Mouse (Mus musculus) lung, embryonic 15.5 days (tissue): ENCODE results near the gene Mfsd2b. TPM values are rescaled to one million over a fixed set of nuclear protein-coding genes. Genes with fewer than 3 reads are reported as not detected.
"Not testable (repeated sequence)": the region's sequence is repeated elsewhere in the genome, so short reads cannot be mapped to it uniquely, and the experiment has no call there.

Experiments used
- ATAC-seq: fragments of 200-750 bp; cut with Nextera tagmentation; 2 replicates; pipeline ENCODE4 v1.8.0; 2017; ENCODE audit warnings: moderate number of reproducible peaks, borderline replicate concordance; ENCODE audit not compliant: low FRiP score, low TSS enrichment; ENCODE audit errors: extremely low read depth
- H3K27ac ChIP-seq: fragments of 300-500 bp; sonication (generic); 2 replicates; pipeline ENCODE4 v1.5.1; 2015; ENCODE audit warnings: moderate library complexity, mild to moderate bottlenecking, inconsistent platforms
- H3K27me3 ChIP-seq: fragments of 300-500 bp; sonication (generic); 2 replicates; pipeline ENCODE4 v1.6.1; 2015; ENCODE audit warnings: inconsistent platforms
- H3K36me3 ChIP-seq: fragments of 300-500 bp; sonication (generic); 2 replicates; pipeline ENCODE4 v1.6.1; 2015; ENCODE audit warnings: inconsistent platforms
- H3K4me1 ChIP-seq: fragments of 300-500 bp; sonication (generic); 2 replicates; pipeline ENCODE4 v1.6.1; 2015; ENCODE audit warnings: inconsistent platforms
- H3K4me2 ChIP-seq: fragments of 300-500 bp; sonication (generic); 2 replicates; pipeline ENCODE4 v1.6.1; 2015; ENCODE audit warnings: inconsistent platforms, mild to moderate bottlenecking, moderate library complexity
- H3K4me3 ChIP-seq: fragments of 300-500 bp; sonication (generic); 2 replicates; pipeline ENCODE4 v1.5.1; 2015; ENCODE audit warnings: mild to moderate bottlenecking, inconsistent platforms
- H3K9ac ChIP-seq: fragments of 300-500 bp; sonication (generic); 2 replicates; pipeline ENCODE4 v1.6.1; 2015; ENCODE audit warnings: inconsistent platforms
- H3K9me3 ChIP-seq: fragments of 300-500 bp; sonication (generic); 2 replicates; pipeline ENCODE4 v1.6.1; 2016; ENCODE audit warnings: inconsistent platforms
- WGBS: fragments of 180-500 bp; shearing (Covaris S2); methylation state at CpG from one replicate; pipeline ENCODE4 v1.1.7; 2015; 5-methylcytosine and 5-hydroxymethylcytosine counted together
- polyA plus RNA-seq: library from polyadenylated mRNA; unstranded; fragments of >200 nt; fragmentation: Nextera tagmentation; extraction: Ambion mirVana; gene quantifications from 2 replicates; pipeline ENCODE4 v1.2.1, GENCODE M21; 2015

Gene Mfsd2b
- 2.1 and 2.2 TPM in 2 replicates for polyA plus RNA-seq

DNA sequence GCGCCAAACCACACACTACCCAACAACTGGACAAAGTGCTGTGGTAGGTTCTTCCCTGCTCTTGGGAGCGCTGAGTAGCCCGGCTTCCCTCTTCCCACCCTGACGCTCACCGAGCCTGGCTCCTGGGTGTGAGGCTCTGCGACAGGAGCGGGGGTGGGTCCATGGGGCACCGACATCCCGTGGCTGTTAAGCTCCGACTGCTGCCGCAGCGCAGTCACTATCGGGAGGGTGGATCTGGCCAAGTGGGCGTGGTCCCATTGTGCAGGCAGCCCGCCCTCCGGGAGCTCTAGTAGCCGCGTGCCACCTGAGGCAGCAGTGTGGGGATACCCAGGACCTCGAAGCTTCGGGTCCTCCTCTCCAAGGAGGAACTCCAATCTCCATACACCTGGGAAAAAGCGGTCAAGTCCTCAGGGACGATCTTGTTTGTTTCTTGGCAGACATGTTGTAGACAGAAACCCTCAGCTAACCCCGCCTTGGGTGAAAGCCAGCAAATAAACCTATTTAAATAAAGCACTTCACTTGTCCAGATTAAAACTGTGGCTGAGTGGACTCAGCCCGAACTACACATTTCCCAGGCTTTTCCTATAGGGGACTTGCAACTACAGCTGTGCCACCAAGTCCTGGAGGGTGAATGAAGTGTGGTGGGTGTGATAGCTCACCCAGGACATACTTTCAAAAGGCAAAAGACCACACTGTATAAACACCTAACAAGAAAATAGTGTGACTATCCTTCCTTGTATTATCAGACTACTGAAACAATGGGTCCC is at the start of gene Mfsd2b:
Gene Mfsd2b (minus strand): TSS at position 199 of the 767 bp plus-strand sequence.
- Histone ChIP-seq H3K36me3 (peaks cover 5% of the 10 kb centered on the region; the same call in 1 of the 2 replicates), H3K9ac (peak within 1 kb of the TSS; percentile 8; the same call in 1 of the 2 replicates), H3K4me1 (peaks cover 23% of the 10 kb centered on the region), H3K4me2 (peak within 1 kb of the TSS; percentile 81), H3K4me3 (peak within 1 kb of the TSS; percentile 29), H3K27me3 (no peaks in the 10 kb centered on the region), H3K9me3 (no peaks in the 10 kb centered on the region), H3K27ac (0 out of 2 replicates have a peak within 1 kb of the TSS, but pooled peaks have one; percentile 30)
- WGBS: 1% methylated on average over 24 of the region's 24 CpGs
- ATAC-seq: peak; percentile 89

DNA sequence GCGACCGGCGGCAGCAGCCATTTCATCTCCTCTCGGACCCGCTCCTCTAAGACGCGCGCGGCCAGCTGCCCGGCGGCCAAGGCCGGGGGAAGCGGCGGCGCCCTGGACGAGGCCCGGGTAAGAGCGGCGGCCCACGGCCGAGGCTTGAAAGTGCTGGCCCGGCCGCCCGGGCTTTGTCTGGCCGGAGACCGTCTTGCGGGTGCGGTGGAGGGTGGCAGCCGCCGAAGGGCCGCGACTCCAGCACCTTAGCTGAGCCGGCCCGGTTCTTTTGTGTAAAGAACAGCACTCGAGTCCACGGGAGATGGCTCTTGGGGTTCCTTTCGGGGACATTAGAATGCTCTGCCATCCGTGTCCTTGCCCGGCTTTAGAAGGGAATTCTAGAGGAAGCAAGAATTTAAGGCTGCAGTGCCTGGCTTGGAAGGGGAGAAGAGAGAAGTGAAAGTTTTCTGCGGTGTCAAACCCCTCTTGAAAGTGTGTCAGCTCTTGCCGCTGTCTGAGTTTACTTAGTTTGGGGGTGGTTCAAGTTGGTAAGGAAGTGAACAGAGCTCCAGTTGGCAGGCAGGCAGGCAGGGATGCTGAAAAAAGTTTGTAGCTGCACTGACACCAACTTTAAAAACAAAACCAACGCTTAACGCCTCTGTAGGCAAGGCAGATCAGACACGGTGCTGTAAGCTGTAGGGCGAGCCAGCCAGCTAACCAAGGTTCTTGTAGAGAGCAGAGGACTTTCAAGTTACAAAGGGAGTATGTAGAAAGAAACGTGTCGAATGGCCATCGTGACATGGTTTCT is 43.8 kb upstream of the Mfsd2b start:
- peak; percentile 69 for ATAC-seq

GRCm38 (mm10) chr12:4916994-4917804 is 43.0 kb upstream of the Mfsd2b start, which contains the start of gene Atad2b:
Gene Atad2b (plus strand): TSS chr12:4917353.
- under 1% methylated on average over 82 of the region's 89 CpGs for WGBS
- peak within 1 kb of the TSS; percentile 64 for H3K4me2 ChIP-seq
- H3K4me1 ChIP-seq: peaks cover 8% of the 10 kb centered on the region
- H3K36me3 ChIP-seq: no peaks in the 10 kb centered on the region
- H3K27ac ChIP-seq: peak within 1 kb of the TSS; percentile 97
- H3K9ac ChIP-seq: peak within 1 kb of the TSS; percentile 93
- peak; percentile 99 for ATAC-seq
- H3K9me3 ChIP-seq: no peaks in the 10 kb centered on the region
- H3K4me3 ChIP-seq: peak within 1 kb of the TSS; percentile 95
- H3K27me3 ChIP-seq: no peaks in the 10 kb centered on the region

More for the DNA sequence above, 43.8 kb upstream of the Mfsd2b start:
- peak overlapping the region; percentile 95 for H3K4me3 ChIP-seq
- WGBS: under 1% methylated on average over 38 of the region's 48 CpGs
- peak overlapping the region; percentile 64 for H3K4me2 ChIP-seq
- peak overlapping the region; percentile 97 for H3K27ac ChIP-seq
- H3K9me3 ChIP-seq: no peaks in the 10 kb centered on the region
- peak overlapping the region; percentile 93 for H3K9ac ChIP-seq
- H3K27me3 ChIP-seq: no peaks in the 10 kb centered on the region
- no peaks in the 10 kb centered on the region for H3K36me3 ChIP-seq
- peaks cover 8% of the 10 kb centered on the region for H3K4me1 ChIP-seq

DNA sequence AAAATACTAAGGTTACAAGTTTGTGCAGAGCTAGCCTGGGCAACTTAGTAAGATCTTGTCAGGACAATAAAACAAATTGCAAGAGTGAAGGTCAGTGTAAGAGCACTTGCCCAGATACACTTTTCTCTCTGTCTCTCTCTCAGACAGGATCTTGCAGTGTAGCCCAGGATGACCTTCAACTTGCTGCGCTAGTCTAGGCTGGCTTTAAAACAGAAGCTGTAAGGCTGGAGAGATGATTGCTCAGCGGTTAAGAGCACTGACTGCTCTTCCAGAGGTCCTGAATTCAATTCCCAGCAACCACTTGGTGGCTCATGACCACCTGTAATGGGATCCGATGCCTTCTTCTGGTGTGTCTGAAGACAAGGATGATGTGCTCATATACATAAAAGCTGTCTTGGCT is 40.8 kb upstream of the Mfsd2b start:
- Histone ChIP-seq H3K9me3 (no peaks in the 10 kb centered on the region), H3K4me3 (no peak overlapping the region), H3K9ac (no peak overlapping the region), H3K36me3 (no peaks in the 10 kb centered on the region), H3K4me2 (no peak overlapping the region), H3K27me3 (no peaks in the 10 kb centered on the region), H3K27ac (no peak overlapping the region), H3K4me1 (peaks cover 8% of the 10 kb centered on the region)
- ATAC-seq: no peak
- 86% methylated on average over 3 of the region's 3 CpGs for WGBS

DNA sequence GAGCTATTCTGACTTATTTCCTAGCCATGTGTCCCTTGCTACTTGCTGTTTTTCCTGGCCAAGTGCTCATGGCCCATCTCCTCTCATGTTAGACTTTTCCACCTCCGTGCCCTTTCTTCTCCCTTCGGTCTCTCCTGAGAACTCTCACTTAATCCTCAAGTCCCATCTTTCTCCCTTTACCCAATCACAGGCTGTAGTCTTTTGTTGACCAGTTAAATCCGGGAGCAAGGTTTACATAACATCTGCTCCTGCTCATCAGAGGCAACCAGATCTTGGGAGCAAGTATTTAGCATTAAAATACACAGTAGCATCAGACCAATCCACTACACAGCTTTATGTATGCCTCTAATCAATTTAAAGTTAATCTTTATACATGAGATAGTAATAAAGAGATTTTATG is 40.3 kb upstream of the Mfsd2b start:
- H3K27me3 ChIP-seq: no peaks in the 10 kb centered on the region
- no peak overlapping the region for H3K4me3 ChIP-seq
- WGBS: 41% methylated on average over 3 of the region's 3 CpGs
- H3K27ac ChIP-seq: no peak overlapping the region
- no peak for ATAC-seq
- H3K9me3 ChIP-seq: no peaks in the 10 kb centered on the region
- no peak overlapping the region for H3K9ac ChIP-seq
- peaks cover 3% of the 10 kb centered on the region; the same call in 1 of the 2 replicates for H3K4me1 ChIP-seq
- H3K4me2 ChIP-seq: no peak overlapping the region
- H3K36me3 ChIP-seq: no peaks in the 10 kb centered on the region

DNA sequence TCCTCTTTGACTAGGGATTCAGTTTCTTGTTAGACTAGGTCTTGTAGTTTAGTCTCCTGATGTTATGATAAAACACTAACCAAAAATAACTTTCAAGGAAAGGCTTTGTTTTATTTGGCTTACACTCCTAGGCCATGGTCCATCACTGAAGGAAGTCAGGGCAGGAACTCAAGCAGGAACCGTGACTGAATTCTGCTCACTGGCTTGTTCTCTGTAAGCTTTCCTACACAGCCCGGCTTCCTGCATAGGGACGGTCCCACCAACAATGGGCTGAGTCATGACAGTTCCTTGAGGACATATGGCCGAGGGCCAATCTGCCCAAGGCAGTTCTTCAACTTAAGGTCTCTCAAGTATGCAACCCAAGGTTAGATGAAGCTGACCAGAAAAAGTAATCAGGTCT is 37.6 kb upstream of the Mfsd2b start:
- no peak overlapping the region for H3K4me3 ChIP-seq
- H3K9ac ChIP-seq: no peak overlapping the region
- no peaks in the 10 kb centered on the region for H3K9me3 ChIP-seq
- 73% methylated on average over 4 of the region's 4 CpGs for WGBS
- no peaks in the 10 kb centered on the region for H3K36me3 ChIP-seq
- H3K4me1 ChIP-seq: 0 out of 2 replicates have a peak, but pooled peaks cover 2% of the 10 kb centered on the region
- H3K4me2 ChIP-seq: no peak overlapping the region
- no peaks in the 10 kb centered on the region for H3K27me3 ChIP-seq
- ATAC-seq: no peak
- no peak overlapping the region for H3K27ac ChIP-seq

DNA sequence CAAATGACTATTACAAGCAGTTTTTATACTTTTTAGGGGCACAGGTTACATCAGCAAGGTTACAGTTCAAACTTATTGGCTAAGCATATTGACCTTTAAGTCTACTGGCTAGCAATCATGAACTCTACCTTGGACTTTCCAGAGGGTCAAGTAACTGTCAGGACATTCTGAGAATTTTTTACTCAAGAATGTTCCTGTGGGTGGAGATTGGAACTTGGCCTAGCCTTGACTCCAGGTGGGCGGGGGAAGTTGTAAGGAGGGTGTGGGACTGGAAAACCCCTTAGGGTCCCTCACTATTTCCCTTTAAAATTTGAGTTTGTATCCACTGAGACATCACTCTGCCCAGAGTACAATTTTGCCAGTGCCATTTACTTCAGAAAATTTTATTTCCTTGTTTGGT is 36.3 kb upstream of the Mfsd2b start:
- WGBS: 88% methylated on average over 1 of the region's 1 CpGs
- not testable (repeated sequence) for H3K4me3 ChIP-seq, H3K36me3 ChIP-seq, ATAC-seq, H3K4me2 ChIP-seq, H3K9ac ChIP-seq, H3K27ac ChIP-seq, H3K9me3 ChIP-seq, H3K27me3 ChIP-seq, H3K4me1 ChIP-seq

GRCm38 (mm10) chr12:4908391-4908790 is 34.2 kb upstream of the Mfsd2b start:
- ATAC-seq: no peak
- no peaks in the 10 kb centered on the region for H3K27me3 ChIP-seq
- H3K9me3 ChIP-seq: no peaks in the 10 kb centered on the region
- peak overlapping the region; percentile 84; the same call in 1 of the 2 replicates for H3K4me3 ChIP-seq
- WGBS: 80% methylated on average over 7 of the region's 7 CpGs
- peaks cover 6% of the 10 kb centered on the region; the same call in 1 of the 2 replicates for H3K4me1 ChIP-seq
- no peak overlapping the region for H3K9ac ChIP-seq
- no peak overlapping the region for H3K27ac ChIP-seq
- H3K4me2 ChIP-seq: no peak overlapping the region
- H3K36me3 ChIP-seq: no peaks in the 10 kb centered on the region

- peak within 1 kb of the TSS; percentile 87 for H3K27ac ChIP-seq
- no peaks in the 10 kb centered on the region for H3K27me3 ChIP-seq
- H3K4me2 ChIP-seq: peak within 1 kb of the TSS; percentile 87
- under 1% methylated on average over 125 of the region's 125 CpGs for WGBS
- H3K9me3 ChIP-seq: no peaks in the 10 kb centered on the region
- H3K4me1 ChIP-seq: peaks cover 6% of the 10 kb centered on the region; the same call in 1 of the 2 replicates
- H3K4me3 ChIP-seq: peak within 1 kb of the TSS; percentile 84
- H3K36me3 ChIP-seq: no peaks in the 10 kb centered on the region
- peak within 1 kb of the TSS; percentile 84 for H3K9ac ChIP-seq
- ATAC-seq: peak; percentile 93
Observed at GRCm38 (mm10) chr12:4906951-4907906, 33.1 kb upstream of the Mfsd2b start, which contains the start of gene Ubxn2a. Gene Ubxn2a (minus strand): TSS chr12:4907705.

DNA sequence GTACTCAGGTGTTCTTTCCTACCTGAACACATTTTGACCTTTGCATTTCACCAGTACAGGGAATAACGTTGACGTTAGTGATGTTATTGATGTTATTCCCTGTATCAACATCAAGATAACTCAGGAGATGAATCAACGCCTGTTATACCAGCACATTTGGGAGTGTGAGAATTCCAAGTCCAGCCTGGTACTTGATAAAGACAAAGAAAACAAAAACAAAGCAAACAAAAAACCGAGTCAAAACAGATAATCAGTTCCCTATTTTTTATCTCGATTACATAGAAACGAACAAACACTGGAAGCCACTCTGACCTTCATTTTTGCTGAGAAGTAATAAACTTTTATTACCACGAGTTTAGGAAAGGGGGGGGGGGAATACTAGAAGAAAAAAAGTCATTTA is 32.3 kb upstream of the Mfsd2b start:
- Histone ChIP-seq H3K27ac (peak overlapping the region; percentile 87; the same call in 1 of the 2 replicates), H3K27me3 (no peaks in the 10 kb centered on the region), H3K9me3 (no peaks in the 10 kb centered on the region), H3K4me2 (peak overlapping the region; percentile 87), H3K9ac (peak overlapping the region; percentile 84), H3K4me3 (peak overlapping the region; percentile 84), H3K4me1 (peaks cover 6% of the 10 kb centered on the region; the same call in 1 of the 2 replicates), H3K36me3 (no peaks in the 10 kb centered on the region)
- WGBS: 38% methylated on average over 7 of the region's 7 CpGs
- ATAC-seq: no peak
